Mouse (Mus musculus) T-helper 1 cell (primary cell): Measurements from ENCODE around the gene Dgkh.

ENCODE experiments used
- in situ Hi-C: fragments of 300-600 bp; cut with MboI, MseI; formaldehyde crosslinking; loops from one replicate; pipeline ENCODE4 v1.15.1; 2025; ENCODE audit warnings: high pct_unique_total_duplicates

The Dgkh gene

GRCm38 (mm10) chr14:78538572-78539320 lies 193.8 kb downstream of the Dgkh start:
- in situ Hi-C loops: no loop called here

GRCm38 (mm10) chr14:78537551-78537950 lies 195.0 kb downstream of the Dgkh start:
- in situ Hi-C loops: no loop called here

GRCm38 (mm10) chr14:78536281-78537165 lies 196.1 kb downstream of the Dgkh start, which contains the start of gene Akap11:
TSS of gene Akap11 (minus strand) at chr14:78536808.
- in situ Hi-C loops: no loop called here

- in situ Hi-C loops: no loop called here
Measured at GRCm38 (mm10) chr14:78535366-78535765, 197.2 kb downstream of the Dgkh start.

GRCm38 (mm10) chr14:78534651-78535050 lies 197.9 kb downstream of the Dgkh start:
- in situ Hi-C loops: no loop called here

DNA sequence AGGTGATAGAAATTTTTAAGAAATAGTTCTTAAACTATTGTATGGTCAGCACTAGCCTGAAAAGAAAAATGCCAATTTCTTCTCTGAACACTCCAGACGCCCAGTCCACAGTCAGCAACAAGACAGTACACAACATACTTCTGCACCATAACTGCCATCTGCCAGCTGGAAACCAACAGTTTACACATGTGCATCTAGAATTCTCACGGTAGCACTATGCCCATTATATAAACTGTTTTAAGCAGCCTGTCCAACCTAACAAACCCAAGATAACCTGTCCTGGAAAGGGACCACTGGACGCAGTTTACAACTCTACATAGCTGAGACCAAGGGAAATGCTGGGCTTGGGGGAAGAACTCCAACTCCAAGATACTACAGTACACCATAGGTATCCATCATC lies 198.9 kb downstream of the Dgkh start:
- in situ Hi-C loops: no loop called here

DNA sequence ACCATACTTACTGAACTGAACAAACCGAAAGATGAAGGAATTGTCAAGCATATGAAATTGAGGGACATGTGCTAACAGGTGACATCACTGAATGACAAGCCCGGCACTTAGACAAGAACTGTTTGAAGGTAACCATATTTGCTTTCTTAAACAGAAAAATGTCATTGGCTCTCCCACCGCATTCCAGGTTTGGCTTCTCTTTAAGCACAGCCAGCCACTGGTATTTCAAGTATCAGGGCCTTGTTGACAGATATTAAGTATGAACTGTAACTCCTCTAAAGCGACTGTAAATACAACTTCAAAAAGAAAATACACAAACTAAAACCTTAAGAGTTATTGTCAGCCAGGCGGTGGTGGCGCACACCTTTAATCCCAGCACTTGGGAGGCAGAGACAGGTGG lies 200.2 kb downstream of the Dgkh start:
- in situ Hi-C loops: no loop called here

GRCm38 (mm10) chr14:78530256-78530655 lies 202.3 kb downstream of the Dgkh start:
- in situ Hi-C loops: no loop called here

- in situ Hi-C loops: no loop called here
Measured at GRCm38 (mm10) chr14:78528461-78529425, 203.8 kb downstream of the Dgkh start.

GRCm38 (mm10) chr14:78526907-78527306 lies 205.7 kb downstream of the Dgkh start:
- in situ Hi-C loops: no loop called here

DNA sequence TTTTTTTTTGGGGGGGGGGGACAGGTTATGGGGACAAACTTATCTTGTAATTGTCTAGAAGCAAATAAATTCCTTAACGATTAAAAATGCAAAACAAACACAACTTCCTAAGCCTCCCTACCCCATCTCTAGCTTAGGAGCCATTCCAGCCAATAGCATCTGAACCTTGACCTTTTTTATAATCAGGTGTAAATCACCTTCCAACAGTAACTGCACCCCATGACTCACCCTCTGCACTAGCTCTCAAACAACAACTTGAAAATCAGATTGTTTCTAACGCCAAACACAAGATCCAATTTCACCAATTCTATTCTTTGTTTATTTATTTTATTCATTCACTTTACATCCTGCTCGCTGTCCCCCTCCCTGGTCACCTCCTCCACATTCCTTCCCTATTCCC lies 206.1 kb downstream of the Dgkh start:
- in situ Hi-C loops: no loop called here

DNA sequence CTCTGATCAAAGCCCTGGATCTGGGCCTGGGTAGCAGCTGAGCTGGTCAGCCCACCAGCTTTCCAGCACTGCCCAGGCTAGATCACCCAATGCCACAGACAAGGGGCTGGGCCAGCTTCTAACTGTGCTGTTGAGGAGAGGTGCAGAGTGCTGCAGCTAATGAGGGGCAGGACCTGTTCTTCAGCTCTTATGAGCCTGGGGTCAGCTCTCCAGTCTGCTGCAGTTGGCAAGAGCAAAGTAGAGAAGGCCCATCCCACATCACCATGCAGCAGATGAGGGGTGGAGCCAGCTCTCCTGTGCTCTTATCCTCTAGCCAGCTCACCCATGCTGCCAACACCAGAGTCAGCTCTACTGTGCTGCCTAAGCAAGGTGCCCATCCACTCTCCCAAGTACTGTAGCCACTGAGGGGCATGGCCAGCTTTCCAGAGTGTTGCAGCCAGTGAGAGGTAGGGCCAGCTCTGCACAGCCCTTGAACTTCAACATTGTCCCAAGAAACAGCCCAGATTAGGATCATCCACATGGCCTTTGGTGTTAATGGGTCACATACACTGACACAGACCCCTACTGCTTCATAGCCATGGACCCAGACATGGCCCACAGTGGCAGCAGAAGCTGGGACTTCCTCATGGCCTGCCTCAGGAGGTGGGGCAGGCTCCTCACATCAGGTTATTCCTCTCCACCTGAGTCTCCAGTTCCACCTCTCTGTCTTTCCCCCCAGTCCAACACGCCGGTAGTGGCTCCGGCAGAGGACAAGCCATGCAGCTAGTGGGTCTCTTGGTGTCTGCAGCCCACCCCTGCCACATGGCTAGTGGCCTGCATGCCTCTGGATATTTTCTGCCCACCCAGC lies 206.7 kb downstream of the Dgkh start:
- in situ Hi-C loops: no loop called here

DNA sequence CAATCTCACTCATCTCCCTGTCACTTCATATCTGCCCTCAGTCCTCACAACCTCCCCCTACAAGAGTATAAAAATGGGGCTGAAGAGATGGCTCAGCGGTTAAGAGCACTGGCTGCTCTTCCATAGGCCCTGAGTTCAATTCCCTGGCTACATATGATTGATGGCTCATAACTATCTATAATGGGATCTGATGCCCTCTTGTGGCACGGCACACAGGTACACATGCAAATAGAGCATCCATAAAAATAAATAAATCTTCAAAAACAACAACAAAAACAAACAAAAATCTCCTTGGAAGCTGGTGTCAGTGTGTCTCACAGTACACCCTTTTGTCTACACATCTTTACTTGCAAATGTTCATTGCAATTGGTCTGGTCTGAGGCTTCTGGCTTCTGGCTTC lies 207.5 kb downstream of the Dgkh start:
- in situ Hi-C loops: no loop called here

GRCm38 (mm10) chr14:78510713-78511112 lies 221.9 kb downstream of the Dgkh start:
- in situ Hi-C loops: no loop called here

- in situ Hi-C loops: no loop called here
Measured at GRCm38 (mm10) chr14:78509791-78510190, 222.8 kb downstream of the Dgkh start.
